Mouse (Mus musculus): ENCODE data around the gene Nob1.

The Nob1 gene

DNA sequence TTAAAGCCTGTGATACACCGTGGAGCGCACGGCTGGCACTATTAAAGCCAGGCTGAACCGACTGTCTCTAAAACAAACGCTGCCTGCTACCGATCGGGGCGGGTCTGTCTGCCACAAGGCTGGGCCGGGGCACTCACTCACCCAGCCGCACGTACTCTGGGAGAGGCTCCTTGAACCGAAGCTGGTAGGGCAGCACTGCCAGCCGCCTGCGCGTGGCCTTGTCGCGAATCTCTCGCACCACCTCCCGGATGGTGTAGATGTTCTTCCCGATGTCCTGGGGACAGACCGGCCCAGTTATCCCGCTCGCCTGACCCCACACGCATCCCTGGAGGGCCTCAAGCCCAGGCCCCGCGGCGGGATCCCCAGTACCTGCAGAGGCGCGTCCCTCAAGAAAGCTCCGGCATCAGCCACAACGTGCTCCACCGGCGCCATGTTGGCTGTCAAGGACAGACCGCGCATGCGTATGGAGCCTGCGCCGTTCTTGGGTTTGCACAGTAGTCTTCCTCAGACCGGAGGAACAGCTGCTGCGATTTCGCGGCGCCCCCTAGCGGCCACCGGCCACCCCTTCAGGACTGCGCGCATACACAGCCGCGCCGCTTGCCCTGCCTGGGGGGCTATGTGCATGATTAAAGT, at the start of gene Nob1:
Gene Nob1, minus strand, starts transcription at position 455 of the 633 bp plus-strand sequence.
- in situ Hi-C loops (cut with MseI, MboI), result loop anchor here in 1 of 2 experiments (5.0 kb wide), 1 partner anchor 37 kb away; no protein-coding TSS in a partner anchor

DNA sequence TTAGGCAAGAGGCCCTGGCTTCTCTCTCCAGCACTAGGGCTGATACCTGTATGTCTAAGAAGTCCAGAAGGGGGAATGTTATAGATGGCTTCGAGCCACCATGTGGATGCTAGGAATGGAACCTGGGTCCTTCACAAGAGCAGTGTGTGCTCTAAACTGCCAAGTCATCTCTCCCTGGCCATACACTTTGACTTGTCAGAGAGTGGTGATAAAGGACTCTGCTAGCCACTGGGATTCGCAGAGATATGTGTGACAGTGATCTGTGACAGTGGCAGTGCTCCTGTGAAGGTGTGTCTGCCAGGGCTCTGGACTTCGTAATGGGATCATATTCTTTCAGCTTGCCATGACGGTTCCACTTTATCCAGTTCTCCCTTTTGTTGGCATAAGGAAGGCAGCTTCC, 48.5 kb upstream of the Nob1 start:
- in situ Hi-C loops (cut with MseI, MboI), result no loop called here

GRCm38 (mm10) chr8:107472403-107473100, 47.7 kb upstream of the Nob1 start:
- in situ Hi-C loops (cut with MseI, MboI), result no loop called here

DNA sequence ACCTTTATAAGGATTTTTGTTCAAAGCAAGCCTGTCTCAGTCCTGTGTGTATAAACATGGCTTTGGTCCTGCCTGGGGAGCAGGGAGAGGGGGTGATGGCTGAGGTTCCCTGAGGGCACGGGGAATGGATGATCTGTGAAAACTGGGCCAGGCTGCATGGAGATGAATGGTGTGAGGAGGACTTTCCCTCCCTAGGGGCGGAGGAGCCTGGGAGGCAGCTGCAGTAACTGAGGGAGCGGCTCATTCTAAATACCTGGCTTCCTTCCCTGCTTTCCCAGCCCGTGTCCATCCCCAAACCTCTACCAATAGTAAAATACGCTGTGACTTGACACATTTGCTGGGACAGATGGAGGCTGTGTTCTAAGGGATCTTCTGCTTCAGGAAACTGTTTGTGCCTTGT, 45.5 kb upstream of the Nob1 start:
- in situ Hi-C loops (cut with MseI, MboI), result no loop called here

- in situ Hi-C loops (cut with MseI, MboI), result no loop called here
Observed at GRCm38 (mm10) chr8:107468811-107469302, 44.0 kb upstream of the Nob1 start.

GRCm38 (mm10) chr8:107466642-107467041, 41.8 kb upstream of the Nob1 start:
- in situ Hi-C loops (cut with MseI, MboI), result no loop called here

DNA sequence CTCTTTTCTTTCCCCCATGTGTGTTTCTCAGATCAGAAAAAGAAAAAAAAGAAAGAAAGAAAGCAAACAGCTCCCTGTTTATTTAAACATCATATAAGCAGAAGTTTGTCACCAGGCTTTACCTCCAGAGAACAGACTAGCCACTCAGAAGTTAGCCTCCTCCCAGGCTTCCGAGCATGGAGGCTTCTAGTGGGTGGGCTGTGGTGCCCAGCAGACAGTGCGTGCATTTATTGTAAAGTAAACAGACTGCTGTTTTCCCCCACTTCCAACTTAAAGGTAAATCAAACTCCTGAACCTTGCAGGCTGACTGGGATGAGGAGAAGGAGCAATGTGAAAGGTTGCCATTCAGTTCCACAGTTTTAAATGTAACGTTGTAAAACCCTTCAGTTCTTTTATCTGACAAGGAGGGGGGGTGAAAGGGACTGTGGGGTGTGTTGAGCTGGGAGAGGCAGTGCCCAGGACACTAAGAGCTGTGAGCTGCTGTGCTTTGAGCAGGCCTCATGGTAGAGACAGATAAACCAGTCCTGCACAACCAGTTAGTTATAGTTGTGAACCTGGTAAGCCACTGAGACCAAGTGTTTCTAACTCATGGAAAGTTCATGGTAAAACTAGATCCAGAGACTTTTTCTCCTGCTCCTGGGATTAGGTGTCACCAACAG, 40.6 kb upstream of the Nob1 start:
- in situ Hi-C loops (cut with MseI, MboI), result no loop called here

DNA sequence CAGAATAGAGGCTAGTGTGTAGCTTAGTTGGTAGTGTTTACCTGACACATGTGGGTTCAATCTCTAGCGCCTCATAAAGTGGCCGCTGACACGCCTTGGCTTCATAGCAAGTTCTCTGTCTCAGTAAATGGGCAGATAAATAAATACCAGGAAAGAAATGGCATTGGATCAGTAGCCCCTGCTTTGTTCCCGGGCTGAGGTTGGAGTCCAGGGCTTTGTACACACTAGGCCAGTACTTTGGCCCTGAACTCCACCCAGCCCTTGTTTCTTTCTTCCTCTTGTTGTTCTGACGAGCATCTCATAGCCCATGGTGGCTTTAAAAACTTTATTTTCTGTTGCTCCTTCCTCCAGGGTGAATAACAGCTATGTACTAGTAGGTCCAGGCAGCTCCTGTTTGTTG, 37.6 kb upstream of the Nob1 start:
- in situ Hi-C loops (cut with MseI, MboI), result no loop called here

GRCm38 (mm10) chr8:107458281-107458680, 33.4 kb upstream of the Nob1 start:
- in situ Hi-C loops (cut with MseI, MboI), result loop anchor here in 1 of 2 experiments (5.0 kb wide), 1 partner anchor 114 kb away; no protein-coding TSS in a partner anchor

DNA sequence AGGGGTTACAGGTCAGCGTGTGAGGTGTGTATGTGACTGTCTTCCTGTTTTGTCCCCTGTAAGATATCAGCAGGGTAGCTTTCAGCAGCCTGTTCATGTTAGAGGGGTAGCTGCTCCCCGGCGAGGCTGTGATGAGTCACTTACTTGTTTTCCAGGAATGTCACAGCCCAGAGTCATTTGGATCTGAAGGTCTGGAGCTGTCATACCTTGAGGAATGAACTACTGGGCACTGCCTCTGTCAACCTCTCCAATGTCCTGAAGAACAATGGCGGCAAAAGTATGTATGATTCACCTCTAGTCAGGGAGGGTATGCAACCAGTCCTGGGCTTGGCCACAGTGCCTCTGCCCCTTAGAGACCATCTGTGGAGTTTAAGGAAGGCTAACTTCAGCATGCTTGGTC, 32.9 kb upstream of the Nob1 start:
- in situ Hi-C loops (cut with MseI, MboI), result loop anchor here in 1 of 2 experiments (5.0 kb wide), 1 partner anchor 115 kb away; no protein-coding TSS in a partner anchor

GRCm38 (mm10) chr8:107455268-107455667, 30.4 kb upstream of the Nob1 start:
- in situ Hi-C loops (cut with MseI, MboI), result loop anchor here in 1 of 2 experiments (5.0 kb wide), 1 partner anchor 117 kb away; no protein-coding TSS in a partner anchor

- in situ Hi-C loops (cut with MseI, MboI), result loop anchor here in 1 of 2 experiments (5.0 kb wide), 1 partner anchor 124 kb away; no protein-coding TSS in a partner anchor
Observed at GRCm38 (mm10) chr8:107453386-107453785, 28.5 kb upstream of the Nob1 start.

DNA sequence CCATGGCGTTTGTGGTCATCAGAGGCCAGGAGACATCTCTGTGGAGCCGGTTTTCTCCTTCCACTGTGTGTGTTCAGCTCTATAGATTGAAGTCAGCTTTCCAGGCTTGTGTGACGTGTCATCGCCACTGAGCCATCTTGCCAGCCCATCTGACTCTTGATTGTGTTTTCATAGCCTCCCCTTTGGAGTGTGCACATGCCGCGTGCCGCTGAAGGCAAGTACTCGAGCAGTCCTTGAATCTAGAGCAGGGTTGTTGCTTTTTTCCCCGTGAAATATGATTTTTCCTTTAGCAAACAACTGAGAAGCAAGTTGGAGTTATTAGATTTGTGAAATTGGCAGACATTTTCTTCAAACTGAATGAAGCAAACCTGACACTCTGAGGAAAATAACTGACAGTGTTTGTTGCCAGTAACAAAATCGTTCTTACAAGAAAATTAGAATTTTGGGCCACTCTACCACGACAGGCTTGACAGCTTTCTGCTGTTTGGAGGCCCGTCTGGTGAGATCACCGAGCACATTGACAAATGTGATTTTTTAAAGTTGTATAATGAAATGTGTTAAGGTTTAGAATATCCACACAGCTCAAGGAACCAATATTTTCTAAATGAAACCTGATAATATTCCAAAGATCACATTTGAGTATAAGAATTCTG, 26.7 kb upstream of the Nob1 start:
- in situ Hi-C loops (cut with MseI, MboI), result loop anchor here in 1 of 2 experiments (5.0 kb wide), 1 partner anchor 126 kb away; no protein-coding TSS in a partner anchor

GRCm38 (mm10) chr8:107449655-107450054, 24.8 kb upstream of the Nob1 start:
- in situ Hi-C loops (cut with MseI, MboI), result loop anchor here in 1 of 2 experiments (5.0 kb wide), 1 partner anchor 128 kb away; no protein-coding TSS in a partner anchor

DNA sequence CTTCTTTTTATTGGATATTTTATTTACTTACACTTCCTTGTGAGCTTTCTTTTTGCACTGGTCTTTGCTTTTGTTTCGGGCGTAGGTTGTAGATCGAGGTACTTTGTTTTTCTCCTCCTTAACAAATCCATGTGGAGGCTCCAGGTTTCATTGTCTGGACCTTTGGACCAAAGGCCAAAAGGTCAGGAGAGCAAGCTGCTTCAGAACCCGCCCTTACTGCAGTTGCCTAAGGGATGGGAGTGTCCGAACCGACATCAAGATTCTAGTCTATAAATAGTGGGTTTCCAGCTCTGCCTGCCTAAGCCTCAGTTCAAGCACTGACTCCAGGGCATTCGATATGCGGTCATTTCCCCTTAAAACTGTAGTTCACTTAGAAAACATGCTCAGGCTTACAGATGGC, 24.3 kb upstream of the Nob1 start:
- in situ Hi-C loops (cut with MseI, MboI), result no loop called here

GRCm38 (mm10) chr8:107448382-107448889, 23.6 kb upstream of the Nob1 start:
- in situ Hi-C loops (cut with MseI, MboI), result no loop called here

DNA sequence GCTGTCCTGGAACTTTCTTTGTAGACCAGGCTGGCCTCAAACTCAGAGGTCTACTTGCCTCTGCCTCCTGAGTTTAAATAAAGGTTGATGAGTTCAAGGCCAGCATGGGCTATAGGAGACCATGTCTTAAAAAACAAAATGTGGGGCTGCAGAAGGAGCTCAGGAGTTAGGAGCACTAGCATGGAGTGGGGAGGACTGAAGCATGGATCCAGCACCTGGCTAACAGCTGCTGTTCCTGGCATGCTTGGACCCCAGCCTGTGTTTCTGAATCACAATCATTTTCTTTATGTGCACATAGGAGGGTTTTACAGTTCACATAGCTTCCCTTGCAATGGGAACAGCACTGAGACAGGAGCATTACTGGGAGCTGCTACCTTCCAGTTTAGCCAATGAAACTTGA, 22.9 kb upstream of the Nob1 start:
- in situ Hi-C loops (cut with MseI, MboI), result no loop called here

DNA sequence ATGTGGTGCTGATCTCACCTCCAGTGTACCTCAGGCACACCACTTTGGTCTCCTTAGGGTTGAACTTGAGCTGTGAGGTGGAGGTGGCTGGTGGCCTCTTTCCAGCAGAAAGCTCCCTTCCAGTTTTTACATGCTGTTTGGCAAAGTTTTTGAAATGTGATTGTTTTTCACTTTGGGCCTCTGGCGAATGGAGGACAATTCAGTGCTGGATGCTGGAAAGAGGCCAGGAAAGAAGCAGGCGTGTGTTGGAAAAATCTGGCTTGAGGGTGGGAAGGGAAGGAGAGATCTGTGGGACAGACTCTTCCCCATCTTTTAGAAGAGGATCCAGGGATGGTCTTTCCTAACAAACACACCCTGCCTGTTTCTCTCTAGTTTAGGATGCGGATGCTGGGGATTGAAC, 19.8 kb upstream of the Nob1 start:
- in situ Hi-C loops (cut with MseI, MboI), result no loop called here

- in situ Hi-C loops (cut with MseI, MboI), result no loop called here
Observed at GRCm38 (mm10) chr8:107439880-107440625, 15.2 kb upstream of the Nob1 start.

- in situ Hi-C loops (cut with MseI, MboI), result no loop called here
Observed at GRCm38 (mm10) chr8:107437711-107438110, 12.9 kb upstream of the Nob1 start.
